Mouse (Mus musculus) CH12.LX (cell line): ENCODE measurements at regions not wholly inside any gene's neighbourhood (a gene's known extent, or its start where the extent isn't known, plus 50 kb on each side); places are given as distances from the start of the nearest gene placed in this dataset.

Source experiments
- DNase-seq: peaks from one replicate; pipeline ENCODE4 v3.0.0-alpha.2; 2013; ENCODE audit errors: extremely low read depth
- H3K27ac ChIP-seq: 2 replicates; pipeline ENCODE4 v1.5.1; 2012; ENCODE audit warnings: low read depth, mild to moderate bottlenecking, control low read depth, moderate library complexity; ENCODE audit not compliant: insufficient read depth
- H3K27me3 ChIP-seq: replicated peaks from 2 replicates; pipeline ENCODE3; 2012; ENCODE audit warnings: inconsistent platforms
- H3K36me3 ChIP-seq, 2 experiments: replicated peaks in 1 of 2; 2 replicates each; pipeline versions ENCODE3 to v1.6.1; 2012; ENCODE audit warnings: inconsistent platforms in 1 of 2, low read length in 1 of 2, mild to moderate bottlenecking in 1 of 2, mixed read lengths in 1 of 2, moderate library complexity in 1 of 2; ENCODE audit not compliant: control insufficient read depth in 1 of 2, insufficient read depth in 1 of 2
- H3K4me1 ChIP-seq, 2 experiments: 2 replicates each; pipeline ENCODE4 v1.6.1; 2012; ENCODE audit warnings: inconsistent platforms in 1 of 2, moderate library complexity in 1 of 2; ENCODE audit not compliant: insufficient read depth in 2 of 2, control insufficient read depth in 1 of 2
- H3K4me2 ChIP-seq: 2 replicates; pipeline ENCODE4 v1.6.1; 2012; ENCODE audit warnings: low read depth, mild to moderate bottlenecking, control low read depth; ENCODE audit not compliant: poor library complexity, insufficient read depth, severe bottlenecking
- H3K4me3 ChIP-seq, 3 experiments: fragments of 150-350 bp in 1 of 3; sonication (generic) in 1 of 3; replicated peaks in 1 of 3; 2 replicates each; pipeline versions ENCODE3 to v1.5.1; 2011 to 2012; ENCODE audit warnings: low read depth in 2 of 3, low read length in 2 of 3, mild to moderate bottlenecking in 2 of 3, moderate library complexity in 2 of 3, control low read depth in 1 of 3, improper control_type of control experiment in 1 of 3, inconsistent platforms in 1 of 3, mixed read lengths in 1 of 3; ENCODE audit not compliant: poor library complexity in 1 of 3
- H3K79me2 ChIP-seq: replicated peaks from 2 replicates; pipeline ENCODE4 v1.6.1; 2012; ENCODE audit warnings: mild to moderate bottlenecking, moderate library complexity; ENCODE audit not compliant: control insufficient read depth, poor library complexity, insufficient read depth, severe bottlenecking; ENCODE audit errors: extremely low read depth
- H3K9ac ChIP-seq: 2 replicates; pipeline ENCODE4 v1.6.1; 2012; ENCODE audit warnings: low read depth, mild to moderate bottlenecking, control low read depth, moderate library complexity; ENCODE audit not compliant: insufficient read depth
- H3K9me3 ChIP-seq: replicated peaks from 2 replicates; pipeline ENCODE3; 2012; ENCODE audit warnings: low read length, inconsistent platforms, mixed read lengths
- BHLHE40 ChIP-seq: IDR thresholded peaks from 2 replicates; pipeline ENCODE4 v1.6.1; 2011; ENCODE audit warnings: mild to moderate bottlenecking, low read depth, low read length, improper control_type of control experiment
- CHD2 ChIP-seq: IDR thresholded peaks from 2 replicates; pipeline ENCODE4 v1.6.1; 2011; ENCODE audit warnings: low read length, improper control_type of control experiment
- E2F4 ChIP-seq: IDR thresholded peaks from 2 replicates; pipeline ENCODE4 v1.6.1; 2011; ENCODE audit warnings: low read depth, low read length, improper control_type of control experiment; ENCODE audit not compliant: insufficient replicate concordance
- ELF1 ChIP-seq: IDR thresholded peaks from 2 replicates; pipeline ENCODE4 v1.6.1; 2014; ENCODE audit warnings: low read depth, mild to moderate bottlenecking, inconsistent platforms, low read length, improper control_type of control experiment
- ETS1 ChIP-seq: conservative IDR thresholded peaks from 2 replicates; pipeline ENCODE4 v1.6.1; 2012; ENCODE audit warnings: low read depth, mild to moderate bottlenecking, inconsistent platforms, low read length, improper control_type of control experiment, moderate library complexity
- GABPA ChIP-seq: IDR thresholded peaks from 2 replicates; pipeline ENCODE4 v1.6.1; 2012; ENCODE audit warnings: low read depth, low read length, improper control_type of control experiment, inconsistent platforms; ENCODE audit not compliant: insufficient replicate concordance
- HCFC1 ChIP-seq: IDR thresholded peaks from 2 replicates; pipeline ENCODE4 v1.6.1; 2012; ENCODE audit warnings: low read depth, mild to moderate bottlenecking, inconsistent platforms, low read length, improper control_type of control experiment
- IRF4 ChIP-seq: IDR thresholded peaks from 2 replicates; pipeline ENCODE4 v1.6.1; 2014; ENCODE audit warnings: low read depth, mild to moderate bottlenecking, inconsistent platforms, low read length, improper control_type of control experiment
- KAT2A ChIP-seq: IDR thresholded peaks from 2 replicates; pipeline ENCODE4 v1.6.1; 2012; ENCODE audit warnings: low read length, improper control_type of control experiment, inconsistent platforms; ENCODE audit not compliant: insufficient replicate concordance
- MAX ChIP-seq: IDR thresholded peaks from 2 replicates; pipeline ENCODE4 v1.6.1; 2011; ENCODE audit warnings: low read length, improper control_type of control experiment
- MAZ ChIP-seq: IDR thresholded peaks from 2 replicates; pipeline ENCODE4 v1.6.1; 2012; ENCODE audit warnings: low read depth, mild to moderate bottlenecking, inconsistent platforms, low read length, improper control_type of control experiment, moderate library complexity
- MXI1 ChIP-seq: IDR thresholded peaks from 2 replicates; pipeline ENCODE4 v1.6.1; 2011; ENCODE audit warnings: mild to moderate bottlenecking, low read depth, low read length, improper control_type of control experiment
- NELFE ChIP-seq: IDR thresholded peaks from 2 replicates; pipeline ENCODE4 v1.6.1; 2011; ENCODE audit warnings: low read depth, low read length, improper control_type of control experiment
- NRF1 ChIP-seq: IDR thresholded peaks from 2 replicates; pipeline ENCODE4 v1.6.1; 2014; ENCODE audit warnings: low read depth, mild to moderate bottlenecking, inconsistent platforms, low read length, improper control_type of control experiment, moderate library complexity
- PAX5 ChIP-seq: IDR thresholded peaks from 2 replicates; pipeline ENCODE4 v1.6.1; 2012; ENCODE audit warnings: low read length, inconsistent platforms, mixed read lengths
- POLR2A ChIP-seq: IDR thresholded peaks from 2 replicates; pipeline ENCODE4 v1.6.1; 2011; ENCODE audit warnings: low read depth, mild to moderate bottlenecking, improper control_type of control experiment, low read length
- POLR2AphosphoS2 ChIP-seq: IDR thresholded peaks from 2 replicates; pipeline ENCODE4 v1.6.1; 2011; ENCODE audit warnings: low read depth, low read length, improper control_type of control experiment
- RAD21 ChIP-seq: IDR thresholded peaks from 2 replicates; pipeline ENCODE4 v1.6.1; 2011; ENCODE audit warnings: low read depth, mild to moderate bottlenecking, low read length, improper control_type of control experiment, moderate library complexity
- SIN3A ChIP-seq: IDR thresholded peaks from 2 replicates; pipeline ENCODE4 v1.6.1; 2012; ENCODE audit warnings: low read length, improper control_type of control experiment, inconsistent platforms
- SMC3 ChIP-seq: IDR thresholded peaks from 2 replicates; pipeline ENCODE4 v1.6.1; 2011; ENCODE audit warnings: low read depth, low read length, improper control_type of control experiment
- TBP ChIP-seq: conservative IDR thresholded peaks from 2 replicates; pipeline ENCODE4 v1.6.1; 2011; ENCODE audit warnings: low read depth, low read length, improper control_type of control experiment
- TCF12 ChIP-seq: IDR thresholded peaks from 2 replicates; pipeline ENCODE4 v1.6.1; 2014; ENCODE audit warnings: low read depth, mild to moderate bottlenecking, inconsistent platforms, low read length, improper control_type of control experiment
- UBTF ChIP-seq: IDR thresholded peaks from 2 replicates; pipeline ENCODE4 v1.6.1; 2012; ENCODE audit warnings: low read depth, mild to moderate bottlenecking, inconsistent platforms, low read length, improper control_type of control experiment, moderate library complexity
- USF1 ChIP-seq: IDR thresholded peaks from 2 replicates; pipeline ENCODE4 v1.6.1; 2014; ENCODE audit warnings: low read depth, mild to moderate bottlenecking, inconsistent platforms, low read length, improper control_type of control experiment
- ZKSCAN1 ChIP-seq: IDR thresholded peaks from 2 replicates; pipeline ENCODE4 v1.6.1; 2012; ENCODE audit warnings: low read depth, inconsistent platforms, low read length, improper control_type of control experiment, borderline replicate concordance
- dilution Hi-C: fragments of 300-500 bp; cut with MboI; formaldehyde crosslinking; loops from 2 replicates; pipeline ENCODE4 v1.14.3; 2020; ENCODE audit warnings: low sequenced_read_pairs; ENCODE audit not compliant: extremely low pct_unique_long_range_greater_than_20kb, extremely low pct_ligation_motif_present
- in situ Hi-C: fragments of 300-500 bp; cut with MboI; formaldehyde crosslinking; loops from 3 replicates; pipeline ENCODE4 v1.14.3; 2019; ENCODE audit warnings: low sequenced_read_pairs, low pct_ligation_motif_present, low pct_unique_long_range_greater_than_20kb, mixed read lengths

- H3K27me3 ChIP-seq = no peaks in the 10 kb centered on the region
- peaks cover 17% of the 10 kb centered on the region for H3K9me3 ChIP-seq
- no peak overlapping the region for H3K4me3 ChIP-seq
- no peak for TF ChIP-seq POLR2AphosphoS2
- TF ChIP-seq RAD21 = no peak
- TF ChIP-seq TBP = no peak
- TF ChIP-seq E2F4 = no peak
- TF ChIP-seq NELFE = no peak
- H3K79me2 ChIP-seq = no peaks in the 10 kb centered on the region
- no peaks in the 10 kb centered on the region for H3K4me1 ChIP-seq
- DNase-seq = no peak
- no peak overlapping the region for H3K9ac ChIP-seq
- H3K4me2 ChIP-seq = no peak overlapping the region
- dilution Hi-C loops = no loop called here
- in situ Hi-C loops = no loop called here
- no peaks in the 10 kb centered on the region for H3K36me3 ChIP-seq
- no peak overlapping the region for H3K27ac ChIP-seq
These were observed 217.5 kb downstream of the Slc6a15 start for GRCm38 (mm10) chr10:103585097-103585496.

GRCm38 (mm10) chr10:103585504-103585903 lies 217.9 kb downstream of the Slc6a15 start:
- Histone ChIP-seq H3K79me2 (no peaks in the 10 kb centered on the region), H3K4me3 (no peak overlapping the region), H3K36me3 (no peaks in the 10 kb centered on the region), H3K4me1 (no peaks in the 10 kb centered on the region), H3K27me3 (no peaks in the 10 kb centered on the region), H3K4me2 (no peak overlapping the region), H3K9me3 (peaks cover 17% of the 10 kb centered on the region), H3K9ac (no peak overlapping the region), H3K27ac (no peak overlapping the region)
- dilution Hi-C loops = no loop called here
- DNase-seq = no peak
- in situ Hi-C loops = no loop called here
- no peak for TF ChIP-seq NRF1
- TF ChIP-seq NELFE = no peak
- no peak for TF ChIP-seq SMC3
- no peak for TF ChIP-seq POLR2AphosphoS2
- no peak for TF ChIP-seq GABPA
- no peak for TF ChIP-seq HCFC1
- no peak for TF ChIP-seq PAX5
- TF ChIP-seq MAZ = no peak
- no peak for TF ChIP-seq SIN3A
- TF ChIP-seq RAD21 = no peak
- TF ChIP-seq MXI1 = no peak
- no peak for TF ChIP-seq TCF12
- TF ChIP-seq CHD2 = no peak

- H3K4me2 ChIP-seq = no peak overlapping the region
- in situ Hi-C loops = no loop called here
- H3K27ac ChIP-seq = no peak overlapping the region
- H3K9me3 ChIP-seq = peaks cover 8% of the 10 kb centered on the region
- no peaks in the 10 kb centered on the region for H3K79me2 ChIP-seq
- H3K36me3 ChIP-seq = no peaks in the 10 kb centered on the region
- no peak overlapping the region for H3K9ac ChIP-seq
- no peaks in the 10 kb centered on the region for H3K4me1 ChIP-seq
- no peak overlapping the region for H3K4me3 ChIP-seq
- TF ChIP-seq TBP (no peak), UBTF (no peak), USF1 (no peak), TCF12 (no peak), NELFE (no peak), GABPA (no peak), ELF1 (no peak), ETS1 (no peak), POLR2A (no peak), MAX (no peak), KAT2A (no peak), ZKSCAN1 (no peak), IRF4 (no peak), BHLHE40 (no peak), SIN3A (no peak)
- DNase-seq = no peak
- dilution Hi-C loops = no loop called here
- H3K27me3 ChIP-seq = no peaks in the 10 kb centered on the region
These were observed 224.4 kb downstream of the Slc6a15 start for GRCm38 (mm10) chr10:103591985-103592384.
